Mouse (Mus musculus) brain, adult 2 months (tissue): Measurements from ENCODE around the gene Gipc1.
A peak's percentile ranks its signal among the peaks of the same experiment; 100 is the strongest.

Source experiments
- DNase-seq: peaks from one replicate; pipeline ENCODE4 v3.0.0; 2011; ENCODE audit warnings: low read depth, low spot score

Gipc1 gene

DNA sequence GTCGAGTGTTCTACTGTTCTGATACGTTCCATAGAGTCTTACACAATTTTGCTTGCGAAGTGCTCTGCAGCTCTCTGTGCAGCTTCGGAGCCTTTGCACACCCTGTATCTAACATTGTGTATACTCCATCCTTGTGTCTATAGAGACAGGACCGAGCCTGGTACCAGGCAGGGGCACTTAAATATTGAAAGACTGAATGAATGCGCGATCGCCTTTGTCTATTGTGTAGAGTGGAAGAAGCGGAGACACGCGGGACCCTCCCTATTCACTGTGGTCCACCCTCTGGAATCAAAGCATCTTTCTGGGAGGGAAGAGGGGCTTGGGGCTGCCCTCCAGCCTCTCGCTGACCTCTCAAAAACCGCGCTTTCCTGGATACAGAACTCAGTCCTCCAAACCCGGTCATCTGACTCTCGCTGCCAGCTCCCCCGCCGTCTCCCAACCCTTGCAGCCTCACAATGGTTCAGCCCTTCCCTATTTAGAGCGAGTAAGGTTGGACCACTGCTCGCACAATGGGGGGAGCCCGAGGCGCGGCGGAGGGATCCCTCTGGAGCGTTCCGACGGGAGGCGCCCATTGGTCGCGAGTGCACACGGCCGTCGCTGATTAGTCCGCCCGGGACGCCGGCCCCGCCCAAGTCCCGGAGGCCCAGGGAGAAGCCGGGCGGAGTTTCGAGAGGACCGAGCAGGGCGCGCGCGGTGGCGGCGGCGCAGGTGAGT is at the start of gene Gipc1:
TSS of gene Gipc1 (plus strand) at position 648 of the 714 bp plus-strand sequence.
- peak; percentile 100 for DNase-seq

- DNase-seq, result peak; percentile 99
These were observed 44.6 kb upstream of the Gipc1 start, which contains the start of the genes Tecr and Dnajb1 for GRCm38 (mm10) chr8:83607661-83608397. TSS of gene Tecr (minus strand) at chr8:83607971. TSS of gene Dnajb1 (plus strand) at chr8:83608193.

DNA sequence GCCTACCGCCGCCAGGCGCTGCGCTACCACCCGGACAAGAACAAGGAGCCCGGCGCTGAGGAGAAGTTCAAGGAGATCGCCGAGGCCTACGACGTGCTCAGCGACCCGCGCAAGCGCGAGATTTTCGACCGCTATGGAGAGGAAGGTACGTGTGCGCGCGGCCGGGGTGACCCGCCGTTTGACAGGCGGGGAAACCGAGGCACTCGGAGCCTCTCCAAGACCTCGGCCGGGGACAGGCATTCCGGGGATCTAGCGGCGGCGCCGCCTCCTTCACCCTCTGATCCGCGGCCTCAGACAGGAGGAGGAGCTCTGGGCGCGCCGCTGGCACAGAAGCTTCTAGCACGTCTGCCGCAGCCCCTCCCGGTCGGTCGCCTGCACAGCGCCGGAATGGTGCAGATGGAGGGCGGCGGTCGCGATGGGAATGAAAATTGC is 44.1 kb upstream of the Gipc1 start:
- peak; percentile 89 for DNase-seq

- peak; percentile 57 for DNase-seq
These were observed 43.4 kb upstream of the Gipc1 start for GRCm38 (mm10) chr8:83609086-83609485.

DNA sequence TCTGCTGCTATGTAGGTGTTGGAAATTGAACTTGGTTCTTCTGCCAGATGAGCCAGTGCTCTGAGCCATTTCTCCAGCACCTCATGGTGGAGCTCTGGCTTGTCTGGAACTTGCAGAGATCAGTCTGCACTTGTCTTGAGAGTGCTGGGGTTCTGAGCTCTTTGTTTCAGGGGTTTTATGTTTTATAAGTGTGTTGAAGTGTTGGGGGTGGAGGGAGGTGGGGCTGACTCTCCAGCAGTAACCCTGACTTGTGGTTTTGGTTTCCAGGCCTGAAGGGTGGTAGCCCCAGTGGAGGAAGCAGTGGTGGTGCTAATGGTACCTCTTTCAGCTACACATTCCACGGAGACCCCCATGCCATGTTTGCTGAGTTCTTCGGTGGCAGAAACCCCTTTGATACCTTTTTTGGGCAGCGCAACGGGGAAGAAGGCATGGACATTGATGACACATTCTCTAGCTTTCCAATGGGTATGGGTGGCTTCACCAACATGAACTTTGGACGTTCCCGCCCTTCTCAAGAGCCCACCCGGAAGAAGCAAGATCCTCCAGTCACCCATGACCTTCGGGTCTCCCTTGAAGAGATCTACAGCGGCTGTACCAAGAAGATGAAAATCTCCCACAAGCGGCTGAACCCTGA is 42.8 kb upstream of the Gipc1 start:
- DNase-seq, result no peak

GRCm38 (mm10) chr8:83611921-83612320 is 40.6 kb upstream of the Gipc1 start:
- DNase-seq, result no peak

DNA sequence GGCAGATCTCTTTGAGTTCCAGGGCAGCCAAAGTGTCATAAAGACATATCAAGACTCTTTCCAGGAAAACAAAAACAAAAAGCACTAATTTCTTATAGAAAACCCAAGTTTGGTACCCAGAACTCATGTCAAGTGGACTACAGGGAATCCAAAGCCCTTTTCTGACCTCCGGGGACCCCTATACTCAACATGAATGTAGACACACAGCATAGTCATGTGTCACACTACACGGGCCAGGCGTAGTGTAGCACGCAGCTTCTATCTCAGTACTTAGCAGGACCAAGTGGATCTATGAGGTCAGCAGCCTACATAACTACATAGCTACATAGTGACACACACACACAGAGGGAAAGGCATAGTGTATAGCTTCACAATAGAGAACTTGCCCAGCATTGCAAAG is 38.8 kb upstream of the Gipc1 start:
- DNase-seq, result no peak

GRCm38 (mm10) chr8:83616625-83617024 is 35.9 kb upstream of the Gipc1 start:
- no peak for DNase-seq

- DNase-seq, result peak; percentile 78
These were observed 35.4 kb upstream of the Gipc1 start for GRCm38 (mm10) chr8:83617111-83617510.

- DNase-seq, result no peak
These were observed 33.9 kb upstream of the Gipc1 start for GRCm38 (mm10) chr8:83618566-83618965.

DNA sequence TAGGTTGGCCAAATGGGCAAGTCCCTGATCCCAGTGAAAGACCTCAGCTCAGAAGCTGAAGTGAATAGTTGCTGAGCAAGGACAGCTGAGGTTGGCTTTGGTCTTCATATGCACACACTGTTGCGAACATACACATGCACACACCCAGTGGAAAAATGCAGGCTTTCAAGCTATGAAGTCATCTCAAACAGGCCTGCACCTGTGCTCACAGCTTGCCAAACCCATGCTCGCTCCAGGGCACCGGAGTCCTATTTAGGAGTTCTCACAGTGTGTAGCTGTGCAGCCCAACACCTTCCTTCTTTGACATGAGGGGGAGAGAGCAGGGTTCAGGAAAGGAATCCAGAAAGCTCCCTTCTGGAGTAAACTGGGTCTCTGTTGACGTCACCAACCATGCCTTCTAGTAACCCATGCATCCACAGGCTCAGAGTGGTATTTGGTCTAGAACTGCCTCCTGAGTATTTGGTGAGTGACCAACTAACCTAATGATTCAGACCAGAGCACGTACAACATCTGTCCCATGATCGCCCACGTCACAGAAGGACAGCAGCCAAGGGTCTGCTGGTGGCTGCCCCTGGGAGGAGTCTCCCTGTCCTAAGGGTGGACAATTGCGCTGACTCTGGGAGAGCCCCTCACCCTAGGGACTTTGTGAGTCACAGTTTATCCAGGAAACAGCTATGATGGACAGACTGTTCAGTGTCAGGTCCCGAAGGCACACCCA is 32.8 kb upstream of the Gipc1 start:
- no peak for DNase-seq

GRCm38 (mm10) chr8:83621691-83622388 is 30.6 kb upstream of the Gipc1 start:
- DNase-seq, result no peak

DNA sequence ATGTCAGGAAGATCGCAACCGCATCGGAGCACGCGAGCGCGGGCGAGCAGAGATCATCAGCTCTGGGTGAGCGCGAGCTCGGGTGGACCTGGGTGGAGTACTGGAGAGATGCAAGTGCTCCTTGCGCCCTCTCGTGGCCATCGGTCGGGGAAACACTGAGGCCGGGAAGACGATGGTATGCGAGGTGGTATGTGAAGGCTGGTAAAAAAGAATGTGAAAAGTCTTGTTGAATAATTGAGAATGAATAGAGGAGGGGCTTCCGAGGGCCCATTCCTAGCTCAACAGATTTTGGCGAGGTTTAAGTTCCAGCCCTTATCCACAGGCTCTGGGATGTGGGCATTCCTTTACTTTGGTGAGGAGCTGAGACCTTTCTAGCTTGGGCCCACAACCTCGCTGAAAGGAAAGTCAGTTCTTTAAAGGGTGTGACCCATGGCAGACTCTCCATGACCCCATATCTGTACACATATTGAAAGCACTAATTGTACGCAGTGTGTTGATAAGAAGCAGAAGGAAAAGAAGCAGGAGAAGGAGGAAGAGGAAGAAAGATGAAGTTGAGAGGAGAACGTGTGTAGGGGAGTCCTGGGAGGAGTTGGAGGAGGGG is 30.0 kb upstream of the Gipc1 start:
- DNase-seq, result peak; percentile 97

- DNase-seq, result no peak
These were observed 28.9 kb upstream of the Gipc1 start for GRCm38 (mm10) chr8:83623549-83623948.

- DNase-seq, result peak; percentile 69
These were observed 27.7 kb upstream of the Gipc1 start for GRCm38 (mm10) chr8:83624739-83625138.

GRCm38 (mm10) chr8:83625676-83626299 is 26.7 kb upstream of the Gipc1 start:
- no peak for DNase-seq

DNA sequence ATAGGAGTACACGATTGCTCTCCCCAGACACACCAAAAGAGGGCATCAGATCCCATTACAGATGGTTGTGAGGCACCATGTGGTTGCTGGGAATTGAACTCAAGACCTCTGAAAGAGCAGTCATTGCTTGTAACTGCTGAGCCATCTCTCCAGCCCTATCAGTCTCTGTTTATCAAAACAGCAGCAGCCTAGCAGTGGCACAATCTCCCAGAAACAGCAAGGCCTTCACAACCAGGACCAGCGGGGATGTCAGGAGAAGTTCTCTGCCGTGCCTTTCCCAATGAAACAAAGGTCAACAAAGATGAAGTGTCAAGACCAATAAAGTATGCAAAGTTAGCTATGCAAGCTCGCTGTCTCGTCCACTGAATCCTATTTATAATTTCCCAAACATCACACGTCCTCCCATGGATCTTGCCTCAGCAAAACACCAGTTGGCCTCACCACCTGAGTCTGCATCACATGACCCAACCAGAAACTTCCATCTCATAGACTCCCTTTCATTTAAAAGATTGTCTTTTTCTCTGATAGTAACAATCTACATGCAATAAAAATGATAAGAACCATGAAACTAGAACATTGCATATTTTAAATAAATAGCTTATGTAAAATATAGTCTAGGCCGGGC is 20.3 kb upstream of the Gipc1 start:
- no peak for DNase-seq

DNA sequence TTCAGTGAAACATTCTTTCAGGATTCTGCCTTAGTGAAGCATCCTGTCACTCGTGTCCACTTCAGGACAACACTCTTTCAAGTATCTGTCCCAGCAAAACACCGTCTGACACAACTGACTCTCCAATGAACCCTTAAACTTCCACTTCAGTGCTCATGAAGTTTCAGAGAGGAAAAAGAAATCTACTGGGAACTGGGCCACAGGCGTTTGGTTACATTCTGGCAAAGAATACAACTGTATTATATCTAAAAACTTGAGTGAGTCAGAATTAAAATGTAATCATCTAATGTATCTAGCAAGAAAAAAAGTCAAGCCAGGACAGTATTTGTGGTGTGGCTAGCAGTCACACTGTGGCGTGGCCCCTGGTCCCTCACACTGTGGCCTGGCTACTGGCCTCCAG is 13.6 kb upstream of the Gipc1 start:
- no peak for DNase-seq

GRCm38 (mm10) chr8:83639649-83640048 is 12.8 kb upstream of the Gipc1 start:
- DNase-seq, result no peak

- DNase-seq, result no peak
These were observed 5.0 kb upstream of the Gipc1 start for GRCm38 (mm10) chr8:83647511-83647910.
